In genomic region chr16:96802636-96803035, GRCm38 (mm10) we compare ENCODE assay signal across 21 mouse cellular contexts.
DNase-seq lines count a peak whose midpoint lies in the region; ATAC-seq lines count a peak whose summit lies in the region.
"Had no signal": no experiment of that assay in that cellular context is flagged by ENCODE, and none has a peak within 500 bp of the region (broad histone marks: within the 10 kb centered on the region; RNA-seq: fewer than 3 reads in every experiment).

No protein-coding gene starts in this region.

- H3K9ac ChIP-seq in hindbrain, embryonic 16.5 days (ENCODE audit: low read depth, low read length): no peak overlapping the region
- no peak overlapping the region for H3K9ac ChIP-seq in hindbrain, embryonic 12.5 days
- H3K9ac ChIP-seq in kidney, embryonic 15.5 days: no peak overlapping the region
- H3K9ac ChIP-seq: embryonic facial prominence, embryonic 12.5 days; heart, embryonic 13.5 days; limb, embryonic 12.5 days; liver, embryonic 13.5 days; lung, embryonic 15.5 days; neural tube, embryonic 12.5 days had no signal

- peak; percentile 86 for ATAC-seq in hindbrain, embryonic 16.5 days
- no peak for ATAC-seq in hindbrain, embryonic 12.5 days (ENCODE audit: low FRiP score)
- ATAC-seq in megakaryocyte-erythroid progenitor cell, adult 5-6 weeks (replicated peaks; ENCODE audit: low FRiP score, low TSS enrichment, poor library complexity, severe bottlenecking): no peak
- no peak for ATAC-seq in kidney, embryonic 15.5 days (replicated peaks; ENCODE audit: low FRiP score)
- ATAC-seq: intestine, postnatal 0 days had no signal

- H3K27ac ChIP-seq in hindbrain, embryonic 16.5 days (ENCODE audit: low read depth, low read length): no peak overlapping the region
- H3K27ac ChIP-seq in hindbrain, embryonic 12.5 days: no peak overlapping the region
- H3K27ac ChIP-seq in kidney, embryonic 15.5 days: no peak overlapping the region
- H3K27ac ChIP-seq: embryonic facial prominence, embryonic 12.5 days; heart, embryonic 13.5 days; kidney, postnatal 0 days; left cerebral cortex, adult 2 months; limb, embryonic 12.5 days; liver, embryonic 13.5 days; lung, embryonic 15.5 days; macrophage; neural tube, embryonic 12.5 days had no signal

- peaks cover 5% of the 10 kb centered on the region; the same call in 1 of the 2 replicates for H3K4me1 ChIP-seq in hindbrain, embryonic 16.5 days (ENCODE audit: control insufficient read depth, insufficient read depth, low read depth, low read length)
- H3K4me1 ChIP-seq in hindbrain, embryonic 12.5 days: no peaks in the 10 kb centered on the region; the same call in 1 of the 2 replicates
- no peaks in the 10 kb centered on the region for H3K4me1 ChIP-seq in kidney, embryonic 15.5 days
- H3K4me1 ChIP-seq: embryonic facial prominence, embryonic 12.5 days; liver, embryonic 13.5 days; lung, embryonic 15.5 days; neural tube, embryonic 12.5 days had no signal

- H3K36me3 ChIP-seq in hindbrain, embryonic 16.5 days (ENCODE audit: control insufficient read depth, insufficient read depth, low read length): no peaks in the 10 kb centered on the region
- H3K36me3 ChIP-seq in hindbrain, embryonic 12.5 days: no peaks in the 10 kb centered on the region
- H3K36me3 ChIP-seq in kidney, embryonic 15.5 days: no peaks in the 10 kb centered on the region
- H3K36me3 ChIP-seq: embryonic facial prominence, embryonic 12.5 days; heart, embryonic 13.5 days; limb, embryonic 12.5 days; liver, embryonic 13.5 days; lung, embryonic 15.5 days; neural tube, embryonic 12.5 days had no signal

- no peak overlapping the region for H3K4me3 ChIP-seq in hindbrain, embryonic 16.5 days (ENCODE audit: low read length)
- H3K4me3 ChIP-seq in hindbrain, embryonic 12.5 days: no peak overlapping the region
- no peak overlapping the region for H3K4me3 ChIP-seq in kidney, embryonic 15.5 days (replicated peaks)
- H3K4me3 ChIP-seq: embryonic facial prominence, embryonic 12.5 days; heart, embryonic 13.5 days; left cerebral cortex, adult 2 months; limb, embryonic 12.5 days; liver, embryonic 13.5 days; lung, embryonic 15.5 days; neural tube, embryonic 12.5 days had no signal

- no peak overlapping the region for H3K4me2 ChIP-seq in hindbrain, embryonic 16.5 days (ENCODE audit: low read length)
- H3K4me2 ChIP-seq in hindbrain, embryonic 12.5 days (replicated peaks): no peak overlapping the region
- H3K4me2 ChIP-seq in kidney, embryonic 15.5 days: no peak overlapping the region
- H3K4me2 ChIP-seq: embryonic facial prominence, embryonic 12.5 days; heart, embryonic 13.5 days; limb, embryonic 12.5 days; liver, embryonic 13.5 days; lung, embryonic 15.5 days; neural tube, embryonic 12.5 days had no signal

- peak; percentile 89 to 93 for DNase-seq in cerebellum, postnatal 10 days
- no peak for DNase-seq in cerebellum, adult 9-10 months
- DNase-seq in adrenal gland, adult 2 months: peak; percentile 51
- DNase-seq in adrenal gland, postnatal 36 days: peak; percentile 34 to 46
- DNase-seq: B cell, adult 2 months; heart, postnatal 4 days; liver, embryonic 13.5 days; right cerebral cortex, postnatal 25 days had no signal

- WGBS in hindbrain, embryonic 16.5 days: 50% methylated on average over 2 of the region's 2 CpGs
- 94% methylated on average over 2 of the region's 2 CpGs for WGBS in hindbrain, embryonic 12.5 days
- 87% methylated on average over 2 of the region's 2 CpGs for WGBS in kidney, embryonic 15.5 days

- H3K9me3 ChIP-seq in hindbrain, embryonic 16.5 days (ENCODE audit: control insufficient read depth, low read length): no peaks in the 10 kb centered on the region
- no peaks in the 10 kb centered on the region for H3K9me3 ChIP-seq in hindbrain, embryonic 12.5 days (replicated peaks)
- H3K9me3 ChIP-seq in kidney, embryonic 15.5 days (replicated peaks): no peaks in the 10 kb centered on the region
- H3K9me3 ChIP-seq: embryonic facial prominence, embryonic 12.5 days; heart, embryonic 13.5 days; limb, embryonic 12.5 days; liver, embryonic 13.5 days; lung, embryonic 15.5 days; neural tube, embryonic 12.5 days had no signal

- H3K27me3 ChIP-seq in hindbrain, embryonic 16.5 days (replicated peaks; ENCODE audit: control insufficient read depth, insufficient read depth, low read length): no peaks in the 10 kb centered on the region
- no peaks in the 10 kb centered on the region for H3K27me3 ChIP-seq in hindbrain, embryonic 12.5 days
- no peaks in the 10 kb centered on the region for H3K27me3 ChIP-seq in kidney, embryonic 15.5 days
- H3K27me3 ChIP-seq: embryonic facial prominence, embryonic 12.5 days; heart, embryonic 13.5 days; limb, embryonic 12.5 days; liver, embryonic 13.5 days; lung, embryonic 15.5 days; neural tube, embryonic 12.5 days had no signal
